Mouse (Mus musculus) spleen, postnatal 4 days (tissue): Measurements from ENCODE around the gene Mars2.

Source experiments
- DNase-seq, 2 experiments: peaks; one replicate each; pipeline ENCODE4 v3.0.0; 2022; ENCODE audit warnings: low spot score in 2 of 2

Gene Mars2

GRCm38 (mm10) chr1:55221352-55221751, 15.6 kb upstream of the Mars2 start:
- peak in 1 of 2 experiments; percentile 21 for DNase-seq

GRCm38 (mm10) chr1:55223026-55223425, 14.0 kb upstream of the Mars2 start:
- DNase-seq, result peak; percentile 3 to 47

GRCm38 (mm10) chr1:55224111-55224510, 12.9 kb upstream of the Mars2 start:
- peak; percentile 8 to 46 for DNase-seq

- DNase-seq, result peak; percentile 7 to 44
Measured at GRCm38 (mm10) chr1:55225398-55225797, 11.6 kb upstream of the Mars2 start.

GRCm38 (mm10) chr1:55226011-55226857, 10.7 kb upstream of the Mars2 start, which contains the start of gene Rftn2:
Gene Rftn2 (minus strand): TSS chr1:55226782.
- DNase-seq, result peak in 1 of 2 experiments; percentile 60

- DNase-seq, result no peak
Measured at GRCm38 (mm10) chr1:55227376-55227775, 9.6 kb upstream of the Mars2 start.

- no peak for DNase-seq
Measured at GRCm38 (mm10) chr1:55228256-55228884, 8.6 kb upstream of the Mars2 start.

- DNase-seq, result peak in 1 of 2 experiments; percentile 55
Measured at GRCm38 (mm10) chr1:55234910-55235520, 2.0 kb upstream of the Mars2 start.

- DNase-seq, result no peak
Measured at GRCm38 (mm10) chr1:55236487-55236886, 490 bp upstream of the Mars2 start.

GRCm38 (mm10) chr1:55237643-55238161, 725 bp downstream of the Mars2 start:
- no peak for DNase-seq

GRCm38 (mm10) chr1:55238496-55238895, 1.5 kb downstream of the Mars2 start:
- DNase-seq, result peak in 1 of 2 experiments; percentile 60

- DNase-seq, result peak in 1 of 2 experiments; percentile 62
Measured at GRCm38 (mm10) chr1:55239237-55239636, 2.3 kb downstream of the Mars2 start.

GRCm38 (mm10) chr1:55246374-55246773, 9.4 kb downstream of the Mars2 start:
- DNase-seq, result no peak

GRCm38 (mm10) chr1:55264385-55264784, 27.4 kb downstream of the Mars2 start:
- DNase-seq, result no peak

- DNase-seq, result no peak
Measured at GRCm38 (mm10) chr1:55265447-55265846, 28.5 kb downstream of the Mars2 start.

- DNase-seq, result no peak
Measured at GRCm38 (mm10) chr1:55279081-55279480, 42.1 kb downstream of the Mars2 start.
